Mouse (Mus musculus): Measurements from ENCODE around the gene Tmcc1. TPM values are rescaled to one million over a fixed set of nuclear protein-coding genes. Genes with fewer than 3 reads are reported as not detected.
"Not testable (repeated sequence)": the region's sequence is repeated elsewhere in the genome, so short reads cannot be mapped to it uniquely, and the experiment has no call there.

Tmcc1 gene
- total RNA-seq (2017), result 154 and 191 TPM in 2 replicates

DNA sequence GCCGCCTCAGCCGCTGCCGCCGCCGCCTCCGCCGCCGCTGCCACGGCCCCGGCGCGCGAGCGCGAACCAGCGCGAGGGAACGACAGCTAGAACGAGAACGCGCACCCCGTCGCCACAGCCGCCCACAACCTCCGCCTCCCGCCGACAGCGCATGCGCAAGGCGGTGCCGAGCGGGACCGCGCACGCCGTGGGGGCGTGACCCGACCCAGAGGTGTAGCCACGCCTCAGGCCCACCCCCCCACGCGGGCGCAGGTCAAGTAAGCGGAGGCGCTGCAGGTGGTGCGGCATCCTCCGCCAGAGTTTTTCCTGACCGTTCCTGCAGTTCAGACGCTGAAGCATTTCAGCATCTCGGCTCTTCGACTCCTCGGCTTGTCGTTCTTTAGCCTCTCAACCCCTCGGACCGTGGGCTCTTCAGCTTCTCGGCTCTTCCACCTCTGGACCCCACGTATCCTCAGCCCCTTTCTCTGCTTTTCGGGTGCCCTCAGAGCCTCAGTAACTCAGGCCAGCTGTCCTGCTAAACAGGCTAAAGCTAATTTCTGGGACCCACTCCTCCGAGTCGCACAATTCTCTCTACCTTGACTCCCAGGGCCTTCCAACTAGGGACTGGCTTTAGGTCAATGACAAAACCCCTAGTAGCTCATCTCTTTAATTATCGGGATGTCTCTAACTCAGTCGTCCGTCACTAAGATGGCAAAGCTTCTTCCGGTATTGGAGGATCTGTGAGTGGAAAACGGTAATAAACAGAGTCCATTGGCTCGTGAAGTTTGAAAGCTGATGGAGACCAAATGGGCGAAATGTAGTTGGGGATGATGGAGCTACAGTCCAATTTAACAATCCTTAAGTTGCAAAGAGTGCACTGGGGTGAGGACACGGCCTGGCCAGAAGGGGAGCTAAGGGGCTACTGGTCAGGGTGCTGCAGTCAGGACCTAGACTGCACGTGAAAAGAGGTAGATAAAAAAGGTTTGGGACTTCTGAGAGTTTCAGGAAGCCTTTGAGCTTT, at the start of gene Tmcc1:
Tmcc1 (minus strand) TSS at position 93 of the 1,000 bp plus-strand sequence.
- peak; percentile 85 for ATAC-seq (ENCODE audit: extremely low read depth, insufficient number of reproducible peaks, low FRiP score, poor library complexity, severe bottlenecking)

DNA sequence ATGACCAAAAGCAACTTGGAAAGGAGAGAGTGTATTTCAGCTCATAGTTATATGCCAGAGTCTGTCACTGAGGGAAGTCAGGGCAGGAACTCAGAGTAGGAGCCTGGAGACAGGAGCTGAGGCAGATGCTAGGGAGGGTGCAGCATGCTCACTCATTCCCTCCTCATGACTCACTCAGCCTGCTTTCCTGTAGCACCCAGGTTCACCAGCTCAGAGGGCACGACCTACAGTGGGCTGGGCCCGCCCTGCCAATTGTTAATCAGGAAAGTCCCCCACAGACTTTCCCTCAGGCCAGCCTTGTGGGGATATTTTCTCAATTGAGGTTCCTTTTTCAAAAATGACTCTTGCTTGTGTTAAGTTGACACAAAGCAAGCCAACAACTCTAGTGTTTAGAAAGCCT, 47.1 kb upstream of the Tmcc1 start:
- ATAC-seq (ENCODE audit: extremely low read depth, insufficient number of reproducible peaks, low FRiP score, poor library complexity, severe bottlenecking), result no peak

DNA sequence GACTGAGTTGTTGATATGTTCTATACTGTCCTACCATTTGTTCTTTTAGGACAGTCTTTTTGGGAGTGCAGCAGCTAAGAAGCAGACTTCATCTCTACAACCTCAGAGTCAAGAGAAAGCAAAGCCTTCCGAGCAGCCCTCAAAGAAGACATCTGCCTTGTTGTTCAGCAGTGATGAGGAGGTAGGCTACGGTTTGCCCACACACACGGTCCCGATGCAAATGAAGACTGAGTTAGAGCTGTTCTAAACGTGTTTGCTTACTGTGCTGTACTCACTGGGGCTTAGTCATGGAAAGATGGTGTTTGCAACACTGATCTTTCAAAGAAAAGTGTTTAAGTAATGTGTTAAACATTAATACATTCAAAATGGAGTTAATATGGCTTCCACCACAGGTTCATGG, 44.8 kb upstream of the Tmcc1 start:
- ATAC-seq (ENCODE audit: extremely low read depth, insufficient number of reproducible peaks, low FRiP score, poor library complexity, severe bottlenecking), result no peak

DNA sequence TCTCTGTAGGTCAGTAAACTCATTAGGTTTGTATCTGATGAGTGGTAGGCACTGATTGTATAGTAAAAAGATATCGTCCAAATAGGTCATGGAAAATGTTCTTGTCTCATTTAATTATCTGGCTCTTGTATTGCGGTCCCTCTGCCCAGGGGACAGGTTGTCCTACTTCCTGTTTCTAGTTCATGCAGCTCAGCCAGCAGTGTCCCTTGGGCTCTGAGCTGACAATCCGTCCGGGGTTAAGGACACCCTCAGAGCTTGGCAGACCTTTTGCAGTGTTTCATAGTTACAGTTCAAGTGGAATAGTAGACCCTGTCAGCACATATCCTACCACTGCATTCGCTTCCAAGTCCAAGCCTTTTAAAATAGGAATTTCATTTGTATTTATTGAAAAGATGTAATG, 42.0 kb upstream of the Tmcc1 start:
- ATAC-seq (ENCODE audit: extremely low read depth, insufficient number of reproducible peaks, low FRiP score, poor library complexity, severe bottlenecking), result no peak

DNA sequence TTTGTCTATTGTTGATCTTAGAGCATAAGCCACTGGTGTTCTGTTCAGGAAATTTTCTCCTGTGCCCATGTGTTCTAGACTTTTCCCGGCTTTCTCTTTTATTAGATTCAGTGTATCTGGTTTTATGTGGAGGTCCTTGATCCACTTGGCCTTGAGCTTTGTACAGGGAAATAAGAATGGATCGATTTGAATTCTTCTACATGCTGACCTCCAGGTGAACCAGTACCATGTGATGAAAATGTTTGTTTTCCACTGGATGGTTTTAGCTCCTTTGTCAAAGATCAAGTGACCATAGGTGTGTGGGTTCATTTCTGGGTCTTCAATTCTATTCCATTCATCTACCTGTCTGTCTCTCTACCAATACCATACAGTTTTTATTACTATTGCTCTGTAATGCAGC, 41.5 kb upstream of the Tmcc1 start:
- ATAC-seq (ENCODE audit: extremely low read depth, insufficient number of reproducible peaks, low FRiP score, poor library complexity, severe bottlenecking), result not testable (repeated sequence)

DNA sequence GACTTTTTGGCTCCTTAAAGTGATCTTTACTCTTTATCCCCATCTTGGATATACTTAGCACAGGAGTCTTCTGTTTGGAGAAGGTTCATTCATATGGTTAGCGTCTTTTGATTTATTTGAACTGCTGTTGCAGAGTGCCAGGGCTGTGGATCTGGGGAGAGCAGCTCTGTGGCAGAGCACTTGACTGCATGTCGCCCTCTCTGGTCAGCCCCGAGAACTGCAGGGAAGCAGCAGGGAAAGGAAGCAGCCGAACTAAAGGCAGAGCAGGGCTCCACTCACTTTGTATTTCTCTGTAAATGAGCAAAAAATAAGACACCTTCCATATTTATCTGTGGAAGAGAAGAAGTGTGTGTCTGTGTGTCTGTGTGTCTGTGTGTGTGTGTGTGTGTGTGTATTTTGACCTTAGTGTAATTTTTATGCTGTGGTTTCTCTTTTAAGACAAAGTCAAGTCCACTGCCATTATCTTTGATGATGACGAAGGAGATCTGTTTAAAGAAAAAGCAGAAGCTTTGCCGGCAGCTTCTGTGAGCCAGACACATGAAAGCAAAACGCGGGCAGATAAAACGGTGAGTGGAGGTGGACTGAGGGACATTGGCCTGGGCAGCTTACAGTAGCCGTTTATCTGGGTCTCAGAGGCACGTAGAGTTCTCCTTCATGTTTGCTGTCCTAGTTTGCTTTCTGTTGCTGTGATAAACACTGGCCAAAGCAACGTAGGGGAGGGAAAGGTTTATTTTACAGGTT, 35.7 kb upstream of the Tmcc1 start:
- ATAC-seq (ENCODE audit: extremely low read depth, insufficient number of reproducible peaks, low FRiP score, poor library complexity, severe bottlenecking), result peak; percentile 90

DNA sequence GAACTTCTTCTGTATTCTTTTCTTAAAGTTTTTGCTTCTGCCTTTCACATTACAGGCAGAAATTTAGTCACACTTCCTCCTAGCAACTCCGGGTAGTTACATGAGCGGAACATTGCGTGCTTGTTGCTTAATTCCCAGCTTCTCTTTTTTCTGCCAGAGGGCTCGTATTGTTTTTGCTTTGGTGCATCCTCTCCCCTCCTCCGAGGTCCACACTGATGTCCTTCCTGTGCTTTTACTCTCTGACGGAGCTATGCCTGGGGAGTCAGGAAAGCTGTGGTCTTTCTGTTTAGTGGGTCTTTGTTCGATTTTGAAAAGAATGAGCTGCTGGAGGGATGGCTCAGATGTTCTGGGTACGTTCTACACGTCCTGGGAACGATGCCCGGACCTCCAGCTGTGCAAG, 34.5 kb upstream of the Tmcc1 start:
- peak; percentile 62; the same call in 1 of the 2 replicates for ATAC-seq (ENCODE audit: extremely low read depth, insufficient number of reproducible peaks, low FRiP score, poor library complexity, severe bottlenecking)

DNA sequence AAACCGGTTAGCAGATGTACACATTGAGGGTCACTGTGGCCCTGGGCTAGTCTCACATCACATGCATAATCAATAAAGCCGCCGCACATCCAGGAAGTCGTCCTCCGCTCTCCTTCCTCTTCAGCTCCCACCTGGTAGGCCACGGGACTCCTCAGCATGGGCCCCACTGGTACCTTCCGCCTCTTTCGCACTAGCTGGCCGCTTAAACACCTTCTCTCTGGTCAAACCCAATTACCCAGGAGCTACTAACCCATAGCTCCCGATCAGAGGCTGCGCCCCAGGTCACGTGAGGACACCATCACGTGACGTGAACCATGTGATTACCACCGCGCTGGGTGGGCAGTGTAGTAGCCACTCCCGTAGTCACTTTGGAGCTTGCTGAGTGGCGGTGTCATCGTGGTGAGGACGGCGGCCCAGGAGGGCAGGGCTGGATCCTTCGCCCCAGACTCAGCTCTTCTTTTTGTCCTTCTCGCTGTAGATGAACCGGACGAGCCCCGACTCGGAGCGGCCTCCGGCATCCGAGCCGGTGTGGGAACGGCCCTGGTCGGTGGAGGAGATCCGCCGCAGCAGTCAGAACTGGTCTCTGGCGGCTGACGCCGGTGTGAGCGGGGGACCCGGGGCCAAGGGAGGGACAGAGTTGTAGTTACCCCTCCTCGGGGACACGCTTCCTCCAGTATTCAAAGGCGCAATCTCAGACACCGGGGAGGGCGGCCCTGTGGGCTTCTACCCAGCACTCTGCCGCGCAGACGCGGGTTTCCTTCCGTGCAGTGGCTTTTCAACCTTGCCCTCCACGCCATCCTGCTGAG, 14.6 kb upstream of the Tmcc1 start, which contains the start of gene Washc2:
Washc2 (plus strand) TSS at position 310 of the 806 bp plus-strand sequence.
- ATAC-seq (ENCODE audit: extremely low read depth, insufficient number of reproducible peaks, low FRiP score, poor library complexity, severe bottlenecking), result peak; percentile 89

DNA sequence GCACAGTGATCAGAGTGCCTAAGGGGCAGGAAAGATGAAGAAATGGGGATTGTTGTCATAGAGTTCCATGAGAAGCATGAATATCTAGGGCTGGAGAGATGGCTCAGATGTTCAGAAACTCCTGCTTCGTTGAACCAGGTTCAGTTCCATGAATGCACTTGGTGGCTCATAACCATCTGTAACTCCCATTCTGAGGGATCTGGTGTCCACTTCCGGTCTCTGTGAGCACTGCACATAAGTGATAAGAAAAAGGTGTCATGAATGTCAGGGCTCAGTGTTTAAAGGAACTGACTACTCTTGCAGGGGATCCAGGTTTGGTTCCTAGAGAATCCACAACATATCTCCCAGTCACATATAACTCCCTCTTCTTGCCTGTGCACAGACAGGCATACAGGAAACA, 6.4 kb upstream of the Tmcc1 start:
- ATAC-seq (ENCODE audit: extremely low read depth, insufficient number of reproducible peaks, low FRiP score, poor library complexity, severe bottlenecking), result no peak

DNA sequence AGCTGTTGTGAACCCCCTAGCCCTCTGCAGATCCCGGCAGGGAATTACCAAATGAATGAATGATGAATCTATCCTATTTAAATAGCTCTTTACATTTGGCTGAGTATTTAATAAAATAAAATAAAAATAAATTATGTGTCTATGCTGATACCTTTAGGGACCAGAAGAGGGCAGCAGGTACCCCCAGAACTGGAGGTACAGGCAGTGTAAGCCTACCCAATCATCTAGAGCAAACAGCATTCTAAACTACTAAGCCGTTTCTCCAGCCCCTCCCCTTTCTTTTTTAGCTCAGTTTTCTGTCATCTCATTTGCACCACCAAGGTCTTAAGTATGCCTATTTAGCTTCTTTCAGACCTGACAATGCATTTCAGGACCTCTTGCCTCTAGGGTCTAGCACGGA, 4.9 kb upstream of the Tmcc1 start:
- peak; percentile 64 for ATAC-seq (ENCODE audit: extremely low read depth, insufficient number of reproducible peaks, low FRiP score, poor library complexity, severe bottlenecking)

DNA sequence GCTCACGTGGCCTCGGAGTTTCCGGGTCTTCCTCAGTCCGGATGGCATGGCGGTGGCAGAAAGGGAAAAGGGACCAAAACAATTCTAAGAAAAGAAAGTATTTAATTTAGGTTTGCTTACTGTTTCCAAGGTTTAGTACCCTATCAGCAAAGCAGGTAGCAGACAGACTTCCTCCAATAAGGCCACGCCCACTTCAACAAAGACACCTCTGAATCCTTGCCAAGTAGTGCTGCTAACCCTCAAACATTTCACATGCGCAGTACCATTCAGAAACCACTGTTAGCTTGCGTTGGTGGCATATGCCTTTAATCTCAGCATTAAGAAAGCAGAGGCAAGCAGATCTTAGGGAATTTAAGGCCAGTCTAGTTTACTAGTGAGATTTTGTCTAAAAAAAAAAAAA, 2.5 kb upstream of the Tmcc1 start:
- no peak for ATAC-seq (ENCODE audit: extremely low read depth, insufficient number of reproducible peaks, low FRiP score, poor library complexity, severe bottlenecking)

DNA sequence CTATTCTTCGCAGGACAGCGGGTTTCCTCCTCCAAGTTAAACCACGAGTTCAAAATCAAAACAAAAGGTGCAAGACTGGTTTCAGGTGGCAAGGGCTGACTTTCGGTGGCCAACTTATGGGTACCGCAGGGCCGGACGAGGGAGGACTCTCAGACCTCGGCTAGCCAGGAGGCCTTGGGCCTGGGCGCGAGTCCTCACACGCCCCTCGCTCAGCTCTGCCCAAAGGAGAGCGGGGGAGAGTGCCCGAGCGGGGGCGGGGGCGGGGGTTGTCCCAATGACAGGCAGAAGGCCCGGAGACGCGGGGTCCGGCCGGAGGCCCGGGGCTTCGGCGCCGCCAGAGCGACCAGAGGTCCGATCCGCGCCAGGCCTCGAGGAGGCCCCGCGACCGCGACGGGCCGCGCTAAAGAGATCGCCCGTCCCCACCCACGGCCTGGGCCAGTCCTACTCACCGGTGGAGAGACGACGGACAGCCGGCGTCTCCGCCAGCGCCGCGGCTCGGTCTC, 426 bp downstream of the Tmcc1 start:
- ATAC-seq (ENCODE audit: extremely low read depth, insufficient number of reproducible peaks, low FRiP score, poor library complexity, severe bottlenecking), result no peak

DNA sequence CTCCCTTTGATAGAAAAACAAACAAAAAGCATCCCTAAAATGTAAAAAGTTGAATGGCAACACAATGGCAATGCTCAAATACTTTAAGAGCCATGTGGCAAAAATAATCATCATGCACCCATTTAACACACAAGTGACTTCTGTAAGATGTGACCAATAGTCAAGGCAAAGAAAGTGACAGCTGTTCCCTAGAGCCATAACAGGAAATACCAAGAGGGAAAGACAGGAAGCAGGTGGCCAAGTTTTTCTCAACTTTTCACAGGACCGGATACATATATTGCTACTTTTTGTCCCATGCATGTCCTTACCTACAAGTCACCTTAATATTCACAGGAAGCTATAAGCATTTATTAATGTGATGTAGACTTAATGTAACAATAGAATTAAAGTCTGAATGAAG, 3.9 kb downstream of the Tmcc1 start:
- no peak for ATAC-seq (ENCODE audit: extremely low read depth, insufficient number of reproducible peaks, low FRiP score, poor library complexity, severe bottlenecking)

DNA sequence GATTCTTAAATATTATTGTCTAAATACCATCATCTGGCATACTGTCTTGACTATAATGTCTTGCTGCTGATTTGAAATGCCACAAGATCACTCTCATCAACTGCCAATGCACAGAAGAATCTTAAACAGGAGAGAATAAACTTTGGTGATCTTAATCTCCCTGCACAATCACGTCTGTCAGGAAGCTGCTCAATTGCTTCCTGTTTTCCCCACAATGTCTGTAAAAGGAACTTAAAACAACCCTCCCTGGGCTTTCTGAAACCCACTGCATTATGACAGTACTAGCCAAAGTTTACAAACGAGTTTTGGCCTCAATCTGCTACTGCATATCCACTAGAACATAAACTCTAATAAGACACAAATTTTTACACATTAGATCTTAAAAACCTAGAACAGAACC, 6.8 kb downstream of the Tmcc1 start:
- no peak for ATAC-seq (ENCODE audit: extremely low read depth, insufficient number of reproducible peaks, low FRiP score, poor library complexity, severe bottlenecking)

DNA sequence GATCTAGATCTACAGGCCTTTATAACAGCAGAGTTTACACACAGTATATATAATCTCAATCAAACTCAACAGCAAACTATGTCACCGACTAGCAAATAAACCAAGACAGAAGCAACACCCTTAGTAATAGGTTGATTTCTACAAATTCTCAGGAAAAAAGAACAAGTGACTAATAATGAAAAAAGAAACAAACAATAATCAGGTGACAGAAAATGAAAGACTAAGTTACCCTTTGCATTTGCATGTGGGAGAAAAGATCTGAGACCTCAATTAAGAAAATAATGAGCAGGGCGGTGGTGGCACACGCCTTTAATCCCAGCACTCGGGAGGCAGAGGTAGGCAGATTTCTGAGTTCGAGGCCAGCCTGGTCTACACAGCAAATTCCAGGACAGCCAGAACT, 9.8 kb downstream of the Tmcc1 start:
- no peak for ATAC-seq (ENCODE audit: extremely low read depth, insufficient number of reproducible peaks, low FRiP score, poor library complexity, severe bottlenecking)

DNA sequence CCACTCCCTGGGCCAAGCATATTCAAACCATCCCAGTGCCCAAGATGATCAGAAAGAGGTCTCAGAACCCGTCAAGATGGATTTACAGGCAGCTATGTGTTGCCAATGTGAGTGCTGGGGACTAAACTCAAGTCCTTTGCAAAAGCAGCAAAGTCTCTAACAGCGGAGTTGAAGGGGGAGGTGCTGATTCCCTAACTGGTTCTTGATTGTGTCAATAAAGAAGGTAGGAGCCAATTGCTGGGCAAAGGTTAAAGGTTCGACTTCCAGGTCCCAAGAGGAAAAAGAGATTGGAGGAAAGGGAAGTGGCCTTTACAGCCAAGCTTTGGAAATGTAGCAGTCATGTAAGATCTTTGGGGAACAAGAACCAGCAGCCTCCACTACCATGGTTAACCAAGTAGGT, 12.6 kb downstream of the Tmcc1 start:
- ATAC-seq (ENCODE audit: extremely low read depth, insufficient number of reproducible peaks, low FRiP score, poor library complexity, severe bottlenecking), result no peak

DNA sequence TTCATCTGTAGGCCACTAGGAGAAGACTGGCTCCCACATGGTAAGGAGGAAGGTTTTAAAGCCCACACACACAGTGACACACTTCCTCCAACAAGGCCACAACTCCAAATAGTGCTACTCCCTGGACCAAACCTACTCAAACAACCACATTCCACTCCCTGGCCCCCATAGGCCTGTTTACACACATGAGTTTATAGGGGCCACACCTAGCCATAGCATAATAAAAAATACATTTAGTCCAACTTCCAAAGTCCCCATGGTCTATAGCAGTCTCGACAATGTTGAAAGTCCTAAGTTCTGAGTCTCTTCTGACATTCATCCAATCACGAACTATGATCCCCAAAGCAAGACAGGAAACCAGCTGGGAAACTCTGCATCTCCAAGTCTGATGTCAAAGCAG, 14.9 kb downstream of the Tmcc1 start:
- ATAC-seq (ENCODE audit: extremely low read depth, insufficient number of reproducible peaks, low FRiP score, poor library complexity, severe bottlenecking), result no peak

DNA sequence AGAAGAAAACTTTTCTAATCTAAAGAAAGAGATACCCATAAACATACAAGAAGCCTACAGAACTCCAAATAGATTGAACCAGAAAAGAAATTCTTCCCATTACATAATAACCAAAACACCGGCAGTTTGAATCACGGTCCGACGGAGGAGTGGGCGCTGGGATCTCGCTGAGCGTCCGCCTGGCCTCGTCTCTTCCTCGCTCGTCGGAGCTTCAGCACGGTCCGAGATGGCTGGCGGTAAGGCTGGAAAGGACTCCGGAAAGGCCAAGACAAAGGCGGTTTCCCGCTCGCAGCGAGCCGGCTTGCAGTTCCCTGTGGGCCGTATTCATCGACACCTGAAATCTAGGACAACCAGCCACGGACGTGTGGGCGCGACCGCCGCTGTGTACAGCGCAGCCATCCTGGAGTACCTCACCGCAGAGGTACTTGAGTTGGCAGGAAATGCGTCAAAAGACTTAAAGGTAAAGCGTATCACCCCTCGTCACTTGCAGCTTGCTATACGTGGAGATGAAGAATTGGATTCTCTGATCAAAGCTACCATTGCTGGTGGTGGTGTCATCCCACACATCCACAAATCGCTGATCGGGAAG, 19.7 kb downstream of the Tmcc1 start:
- ATAC-seq (ENCODE audit: extremely low read depth, insufficient number of reproducible peaks, low FRiP score, poor library complexity, severe bottlenecking), result peak; percentile 48; the same call in 1 of the 2 replicates

DNA sequence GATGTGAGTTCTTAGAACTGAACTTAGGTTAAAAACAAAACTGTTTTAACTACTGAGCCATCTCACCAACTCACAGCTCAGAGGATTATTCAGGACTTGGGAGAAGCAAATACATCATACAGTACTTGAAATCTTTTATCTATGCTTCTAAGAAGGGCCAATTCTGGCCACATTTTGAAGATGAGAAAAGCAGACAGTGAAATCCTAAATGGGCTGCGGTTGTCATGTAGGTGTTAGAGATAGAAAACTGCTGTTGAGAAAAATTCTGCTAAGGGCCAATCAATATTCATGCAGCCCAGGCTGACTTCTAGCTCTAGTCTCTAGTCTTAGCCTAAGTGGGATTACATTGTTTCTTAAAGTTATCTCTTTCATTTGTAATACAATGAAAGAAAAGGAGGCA, 26.9 kb downstream of the Tmcc1 start:
- no peak for ATAC-seq (ENCODE audit: extremely low read depth, insufficient number of reproducible peaks, low FRiP score, poor library complexity, severe bottlenecking)
